Mouse (Mus musculus) C2C12 (cell line): ENCODE data around the gene Gm20388. TPM values are rescaled to one million over a fixed set of nuclear protein-coding genes. Genes with fewer than 3 reads are reported as not detected.
A peak's percentile ranks its signal among the peaks of the same experiment; 100 is the strongest.

ENCODE experiments used
- H3K27me3 ChIP-seq: one replicate; pipeline ENCODE4 v1.6.1; 2011; ENCODE audit not compliant: control insufficient read depth, insufficient read depth, insufficient read length
- H3K36me3 ChIP-seq: one replicate; pipeline ENCODE4 v1.6.1; 2011; ENCODE audit not compliant: control insufficient read depth, insufficient read depth
- H3K4me3 ChIP-seq: one replicate; pipeline ENCODE4 v1.5.1; 2011; ENCODE audit warnings: mild to moderate bottlenecking, control low read depth; ENCODE audit not compliant: poor library complexity, insufficient read depth, severe bottlenecking
- H3K79me2 ChIP-seq: one replicate; pipeline ENCODE4 v1.6.1; 2011; ENCODE audit not compliant: control insufficient read depth, insufficient read depth
- H3K79me3 ChIP-seq: one replicate; pipeline ENCODE4 v1.6.1; 2011; ENCODE audit warnings: low read depth, control low read depth
- H3ac ChIP-seq: one replicate; pipeline ENCODE3; 2011; ENCODE audit warnings: low read depth; ENCODE audit not compliant: control insufficient read depth, insufficient read length
- CEBPB ChIP-seq: IDR thresholded peaks from one replicate; pipeline ENCODE4 v1.6.1; 2011; ENCODE audit warnings: low read depth, mild to moderate bottlenecking, control low read depth, moderate library complexity
- CTCF ChIP-seq: IDR thresholded peaks from one replicate; pipeline ENCODE4 v1.5.1; 2011; ENCODE audit not compliant: control insufficient read depth, insufficient read depth, insufficient read length
- FOSL1 ChIP-seq: IDR thresholded peaks from one replicate; pipeline ENCODE4 v1.8.0; 2011; ENCODE audit warnings: mild to moderate bottlenecking, low read length; ENCODE audit not compliant: poor library complexity, insufficient read depth, severe bottlenecking
- MAX ChIP-seq: IDR thresholded peaks from one replicate; pipeline ENCODE4 v1.6.1; 2011; ENCODE audit warnings: mild to moderate bottlenecking, control low read depth
- MYOD1 ChIP-seq: IDR thresholded peaks from one replicate; pipeline ENCODE4 v1.6.1; 2011; ENCODE audit warnings: low read depth; ENCODE audit not compliant: control insufficient read depth, insufficient read length
- MYOG ChIP-seq: IDR thresholded peaks from one replicate; pipeline ENCODE4 v1.6.1; 2011; ENCODE audit not compliant: control insufficient read depth, insufficient read length; ENCODE audit errors: extremely low read depth
- USF1 ChIP-seq: IDR thresholded peaks from one replicate; pipeline ENCODE4 v1.6.1; 2011; ENCODE audit warnings: low read depth, mild to moderate bottlenecking, control low read depth, moderate library complexity
- polyA plus RNA-seq: library from polyadenylated mRNA; unstranded; fragments of >200 nt; fragmentation: generic; extraction: Trizol; gene quantifications from one replicate; pipeline ENCODE4 v1.2.1, GENCODE M21; 2012; ENCODE audit warnings: missing spikeins

The Gm20388 gene
- polyA plus RNA-seq, 1 experiment: 15.0 TPM

GRCm38 (mm10) chr8:123781256-123781655, 3870.6 kb downstream of the Gm20388 start:
- no peak overlapping the region for H3K4me3 ChIP-seq
- H3K79me3 ChIP-seq: no peaks in the 10 kb centered on the region
- H3K27me3 ChIP-seq: no peaks in the 10 kb centered on the region
- no peak overlapping the region for H3ac ChIP-seq
- no peaks in the 10 kb centered on the region for H3K36me3 ChIP-seq
- TF ChIP-seq MYOD1 (no peak), MYOG (no peak), USF1 (no peak), CTCF (no peak), CEBPB (no peak), MAX (no peak), FOSL1 (no peak)
- H3K79me2 ChIP-seq: no peaks in the 10 kb centered on the region

DNA sequence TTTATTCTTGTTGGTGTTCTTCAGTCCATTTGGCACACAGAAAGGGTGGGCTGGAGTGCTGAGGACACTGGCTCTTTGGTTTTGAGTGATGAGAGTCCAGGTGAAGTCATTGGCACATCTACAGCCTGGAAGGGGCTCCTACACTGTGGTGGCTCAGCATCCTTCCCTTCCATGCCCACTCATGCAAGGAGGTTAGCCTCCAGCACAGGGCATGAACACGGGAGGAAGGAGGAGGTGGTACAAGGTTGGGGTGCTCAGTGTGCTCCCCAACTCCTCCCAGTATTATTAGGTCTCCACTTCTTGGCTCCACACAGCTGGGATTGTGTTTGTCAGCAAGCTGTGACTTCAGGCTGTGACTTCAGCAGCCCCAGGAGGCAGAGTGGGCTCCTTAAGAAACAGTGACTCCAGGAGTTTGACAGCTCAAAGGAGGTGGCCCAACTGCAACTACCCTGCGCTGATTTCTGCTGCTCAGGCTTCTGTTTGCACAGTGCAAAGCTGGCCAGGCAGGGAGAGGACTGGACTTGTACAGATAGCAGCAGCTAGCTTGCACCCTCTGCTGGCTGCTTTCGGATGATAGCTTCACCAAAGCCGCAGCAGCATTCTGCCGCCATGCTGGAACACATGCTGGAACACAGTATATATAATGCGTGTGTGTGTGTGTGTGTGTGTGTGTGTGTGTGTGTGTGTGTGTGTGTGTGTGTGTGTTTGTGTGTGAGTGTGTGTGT, 3873.0 kb downstream of the Gm20388 start:
- H3K27me3 ChIP-seq: no peaks in the 10 kb centered on the region
- TF ChIP-seq MAX (peak; percentile 50), USF1 (no peak), CTCF (peak; percentile 94), MYOG (no peak), MYOD1 (no peak), FOSL1 (no peak), CEBPB (no peak)
- no peaks in the 10 kb centered on the region for H3K36me3 ChIP-seq
- no peaks in the 10 kb centered on the region for H3K79me2 ChIP-seq
- no peak overlapping the region for H3K4me3 ChIP-seq
- no peaks in the 10 kb centered on the region for H3K79me3 ChIP-seq
- no peak overlapping the region for H3ac ChIP-seq

DNA sequence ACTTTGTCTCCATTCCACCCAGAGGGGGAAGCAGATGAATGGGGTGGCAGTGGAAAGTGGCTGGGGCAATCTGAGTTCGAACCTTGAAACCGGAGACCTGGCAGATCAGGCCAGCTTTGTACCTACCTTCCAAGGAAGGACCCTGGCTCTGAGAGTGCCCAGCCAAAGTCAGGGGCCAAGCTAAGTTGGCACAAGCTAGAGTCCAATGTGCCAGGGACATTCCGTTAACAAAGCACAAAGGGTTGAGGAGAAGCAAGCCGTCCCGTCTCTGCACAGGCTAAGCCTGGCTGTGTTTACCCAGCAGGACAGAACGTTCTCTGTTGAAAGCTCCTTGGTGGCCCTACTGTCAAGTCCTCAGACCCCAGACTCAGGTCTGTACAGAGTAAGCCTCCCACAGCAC, 3875.5 kb downstream of the Gm20388 start:
- Histone ChIP-seq H3K79me2 (no peaks in the 10 kb centered on the region), H3K27me3 (no peaks in the 10 kb centered on the region), H3K36me3 (no peaks in the 10 kb centered on the region), H3K4me3 (no peak overlapping the region), H3ac (no peak overlapping the region), H3K79me3 (no peaks in the 10 kb centered on the region)
- no peak for TF ChIP-seq MAX
- no peak for TF ChIP-seq CTCF
- no peak for TF ChIP-seq CEBPB
- TF ChIP-seq USF1: no peak
- no peak for TF ChIP-seq FOSL1
- TF ChIP-seq MYOD1: no peak

- Histone ChIP-seq H3ac (no peak overlapping the region), H3K79me2 (no peaks in the 10 kb centered on the region), H3K4me3 (no peak overlapping the region), H3K36me3 (no peaks in the 10 kb centered on the region), H3K79me3 (no peaks in the 10 kb centered on the region), H3K27me3 (no peaks in the 10 kb centered on the region)
- TF ChIP-seq MYOG: no peak
- no peak for TF ChIP-seq MYOD1
- no peak for TF ChIP-seq CEBPB
- no peak for TF ChIP-seq CTCF
- no peak for TF ChIP-seq MAX
- no peak for TF ChIP-seq USF1
- no peak for TF ChIP-seq FOSL1
Measured at GRCm38 (mm10) chr8:123786644-123787043, 3876.0 kb downstream of the Gm20388 start.

- H3ac ChIP-seq: no peak overlapping the region
- no peaks in the 10 kb centered on the region for H3K79me2 ChIP-seq
- H3K4me3 ChIP-seq: no peak overlapping the region
- TF ChIP-seq FOSL1 (no peak), MAX (no peak), MYOD1 (no peak), USF1 (no peak), MYOG (no peak), CEBPB (no peak), CTCF (no peak)
- no peaks in the 10 kb centered on the region for H3K36me3 ChIP-seq
- H3K27me3 ChIP-seq: no peaks in the 10 kb centered on the region
- no peaks in the 10 kb centered on the region for H3K79me3 ChIP-seq
Measured at GRCm38 (mm10) chr8:123787254-123787897, 3876.7 kb downstream of the Gm20388 start.
